Mouse (Mus musculus) limb, embryonic 12.5 days (tissue): ENCODE results near the gene Ciao1. TPM values are rescaled to one million over a fixed set of nuclear protein-coding genes. Genes with fewer than 3 reads are reported as not detected.

Experiments
- ATAC-seq: fragments of 200-750 bp; cut with Nextera tagmentation; 2 replicates; pipeline ENCODE4 v1.8.0; 2017; ENCODE audit warnings: low read depth, moderate TSS enrichment; ENCODE audit not compliant: insufficient number of reproducible peaks, insufficient read depth, low FRiP score, low TSS enrichment
- H3K27ac ChIP-seq: fragments of 300-500 bp; sonication (generic); 2 replicates; pipeline ENCODE4 v1.5.1; 2016; ENCODE audit warnings: mild to moderate bottlenecking, moderate library complexity
- H3K27me3 ChIP-seq: fragments of 300-500 bp; sonication (generic); 2 replicates; pipeline ENCODE4 v1.6.1; 2016; ENCODE audit warnings: mild to moderate bottlenecking, moderate library complexity
- H3K36me3 ChIP-seq: fragments of 300-500 bp; sonication (generic); 2 replicates; pipeline ENCODE4 v1.6.1; 2016; ENCODE audit warnings: mild to moderate bottlenecking, moderate library complexity
- H3K4me1 ChIP-seq: fragments of 300-500 bp; sonication (generic); replicated peaks from 2 replicates; pipeline ENCODE4 v1.6.1; 2016
- H3K4me2 ChIP-seq: fragments of 300-500 bp; sonication (generic); 2 replicates; pipeline ENCODE4 v1.6.1; 2016; ENCODE audit warnings: mild to moderate bottlenecking, moderate library complexity
- H3K4me3 ChIP-seq: fragments of 300-500 bp; sonication (generic); replicated peaks from 2 replicates; pipeline ENCODE4 v1.5.1; 2016; ENCODE audit warnings: mild to moderate bottlenecking
- H3K9ac ChIP-seq: fragments of 300-500 bp; sonication (generic); replicated peaks from 2 replicates; pipeline ENCODE4 v1.6.1; 2016; ENCODE audit warnings: mild to moderate bottlenecking, moderate library complexity
- H3K9me3 ChIP-seq: fragments of 300-500 bp; sonication (generic); 2 replicates; pipeline ENCODE4 v1.6.1; 2016; ENCODE audit warnings: mild to moderate bottlenecking, moderate library complexity
- WGBS: fragments of 180-500 bp; shearing (Covaris S2); methylation state at CpG from one replicate; pipeline ENCODE4 v1.1.7; 2016; 5-methylcytosine and 5-hydroxymethylcytosine counted together
- polyA plus RNA-seq: library from polyadenylated mRNA; unstranded; fragments of >200 nt; fragmentation: Nextera tagmentation; extraction: Ambion mirVana; gene quantifications from 2 replicates; pipeline ENCODE4 v1.2.1, GENCODE M21; 2016

The Ciao1 gene
- polyA plus RNA-seq, 1 experiment from 2014 or later = 65.1 TPM

DNA sequence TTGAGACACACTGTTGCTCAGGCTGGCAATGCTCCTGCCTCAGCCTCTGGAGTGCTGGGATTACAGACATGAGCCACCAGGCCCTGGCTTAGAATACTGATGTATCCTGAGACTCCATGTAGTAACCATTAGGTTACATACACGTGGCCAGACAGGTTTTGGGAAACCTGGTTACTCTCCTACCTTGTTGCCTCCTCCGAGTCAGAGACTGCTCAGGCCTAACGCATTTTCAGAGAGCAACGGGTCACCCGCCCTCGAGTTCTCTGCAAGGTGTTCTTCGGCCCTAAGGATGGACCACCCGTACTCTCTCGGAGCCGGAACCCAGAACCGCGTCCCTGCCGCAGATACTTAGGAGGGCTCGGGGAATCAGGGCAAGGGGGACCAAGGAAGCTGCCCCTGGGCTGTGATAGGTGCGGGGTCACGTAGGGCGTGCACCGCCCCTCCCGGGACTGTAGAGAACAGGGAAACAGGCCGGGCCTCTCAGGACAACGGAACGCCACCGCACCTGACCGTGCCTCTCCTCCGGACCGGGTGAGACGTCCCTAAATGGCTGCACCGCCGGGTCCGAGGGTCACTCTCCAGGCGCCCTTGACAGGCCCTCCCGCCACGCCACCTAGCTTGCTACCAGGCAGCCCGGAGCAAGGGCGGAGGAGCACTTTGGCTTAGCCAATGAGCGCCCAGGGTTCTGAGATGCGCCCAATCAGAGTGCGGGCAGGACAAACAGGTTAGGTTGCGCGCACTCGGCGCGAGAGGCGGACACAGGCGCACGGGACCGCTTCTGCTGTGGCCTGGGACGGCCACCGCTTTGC lies 22.1 kb upstream of the Ciao1 start, which contains the start of gene Stard7:
Gene Stard7 (plus strand): TSS at position 728 of the 809 bp plus-strand sequence.
- under 1% methylated on average over 49 of the region's 49 CpGs for WGBS

DNA sequence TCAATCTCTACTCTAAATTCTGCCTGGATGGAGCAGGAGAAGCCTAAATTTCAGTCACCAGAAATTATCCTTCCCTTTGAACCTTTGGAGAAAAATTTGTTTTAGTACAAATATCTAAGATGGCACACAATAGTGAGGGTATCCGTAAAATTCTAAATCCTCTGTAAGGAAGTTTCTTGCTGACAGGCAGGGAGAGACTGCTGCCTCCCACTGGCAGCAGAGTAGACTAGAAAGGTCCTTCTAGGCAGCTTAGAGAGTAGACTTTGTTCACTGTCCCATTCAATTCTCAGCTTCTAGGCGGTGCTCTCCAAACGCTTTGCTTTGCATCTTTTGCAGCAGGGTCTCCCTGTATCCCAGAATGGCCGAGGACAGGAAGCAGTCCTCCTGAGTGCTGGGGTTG lies 20.2 kb upstream of the Ciao1 start:
- H3K9me3 ChIP-seq = no peaks in the 10 kb centered on the region
- no peak overlapping the region for H3K27ac ChIP-seq
- H3K4me3 ChIP-seq = no peak overlapping the region
- peaks cover 5% of the 10 kb centered on the region; the same call in 1 of the 2 replicates for H3K36me3 ChIP-seq
- peaks cover 7% of the 10 kb centered on the region for H3K4me1 ChIP-seq
- no peak for ATAC-seq
- no peak overlapping the region for H3K4me2 ChIP-seq
- H3K27me3 ChIP-seq = no peaks in the 10 kb centered on the region
- WGBS = 53% methylated on average over 4 of the region's 4 CpGs
- no peak overlapping the region for H3K9ac ChIP-seq

More for the DNA sequence above, 22.1 kb upstream of the Ciao1 start, which contains the start of gene Stard7:
- Histone ChIP-seq H3K4me1 (peaks cover 7% of the 10 kb centered on the region), H3K9me3 (no peaks in the 10 kb centered on the region), H3K9ac (peak within 1 kb of the TSS; percentile 93), H3K4me2 (peak within 1 kb of the TSS; percentile 82), H3K27me3 (no peaks in the 10 kb centered on the region), H3K36me3 (peaks cover 6% of the 10 kb centered on the region; the same call in 1 of the 2 replicates), H3K27ac (peak within 1 kb of the TSS; percentile 95), H3K4me3 (peak within 1 kb of the TSS; percentile 97)
- ATAC-seq = peak; percentile 98

DNA sequence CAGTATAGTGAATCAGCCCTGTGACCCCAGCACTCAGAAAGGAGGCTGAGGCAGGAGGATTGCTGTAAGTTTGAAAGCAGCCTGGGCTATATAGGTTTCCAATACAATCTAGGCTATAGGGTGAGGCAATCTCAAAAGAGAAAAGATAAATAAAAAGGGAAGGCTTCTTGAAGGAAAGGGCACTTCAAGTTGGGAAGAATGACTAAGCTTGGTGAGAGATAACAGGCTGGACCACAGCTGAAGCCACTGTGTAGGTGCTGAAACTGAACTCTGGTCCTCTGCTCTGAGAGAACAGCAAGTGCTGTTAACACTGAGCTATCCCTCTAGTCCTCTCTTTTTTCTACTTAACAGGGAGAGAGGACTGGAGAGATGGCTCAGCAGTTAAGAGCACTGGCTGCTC lies 14.9 kb upstream of the Ciao1 start:
- H3K4me1 ChIP-seq = no peaks in the 10 kb centered on the region
- H3K9me3 ChIP-seq = no peaks in the 10 kb centered on the region
- peaks cover 29% of the 10 kb centered on the region for H3K36me3 ChIP-seq
- no peak overlapping the region for H3K9ac ChIP-seq
- ATAC-seq = no peak
- no peaks in the 10 kb centered on the region for H3K27me3 ChIP-seq
- H3K27ac ChIP-seq = no peak overlapping the region
- H3K4me2 ChIP-seq = no peak overlapping the region
- no peak overlapping the region for H3K4me3 ChIP-seq

DNA sequence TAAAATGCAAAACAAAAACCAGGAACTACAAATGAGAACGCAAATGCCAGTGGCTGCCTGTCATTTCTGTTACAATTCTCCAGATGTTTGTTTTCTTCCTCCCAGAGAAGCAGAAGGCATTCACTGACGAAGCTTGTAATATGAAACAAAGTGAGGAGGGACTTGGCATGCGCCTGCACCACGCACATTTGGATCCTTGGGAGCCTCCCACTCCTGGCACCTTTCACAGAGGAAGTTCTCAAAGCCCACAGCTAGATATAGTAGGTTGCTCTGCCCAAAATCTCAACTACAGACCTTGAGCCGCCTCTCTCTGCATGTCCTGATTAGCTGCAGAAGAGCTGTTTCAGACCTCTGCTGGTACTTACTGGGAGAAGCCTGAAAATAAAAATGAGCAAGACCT lies 11.7 kb upstream of the Ciao1 start:
- no peaks in the 10 kb centered on the region for H3K9me3 ChIP-seq
- H3K36me3 ChIP-seq = peaks cover 48% of the 10 kb centered on the region
- no peaks in the 10 kb centered on the region for H3K27me3 ChIP-seq
- no peak overlapping the region for H3K9ac ChIP-seq
- no peak overlapping the region for H3K4me2 ChIP-seq
- H3K4me1 ChIP-seq = no peaks in the 10 kb centered on the region
- WGBS = 90% methylated on average over 5 of the region's 5 CpGs
- H3K27ac ChIP-seq = no peak overlapping the region
- no peak for ATAC-seq
- no peak overlapping the region for H3K4me3 ChIP-seq

DNA sequence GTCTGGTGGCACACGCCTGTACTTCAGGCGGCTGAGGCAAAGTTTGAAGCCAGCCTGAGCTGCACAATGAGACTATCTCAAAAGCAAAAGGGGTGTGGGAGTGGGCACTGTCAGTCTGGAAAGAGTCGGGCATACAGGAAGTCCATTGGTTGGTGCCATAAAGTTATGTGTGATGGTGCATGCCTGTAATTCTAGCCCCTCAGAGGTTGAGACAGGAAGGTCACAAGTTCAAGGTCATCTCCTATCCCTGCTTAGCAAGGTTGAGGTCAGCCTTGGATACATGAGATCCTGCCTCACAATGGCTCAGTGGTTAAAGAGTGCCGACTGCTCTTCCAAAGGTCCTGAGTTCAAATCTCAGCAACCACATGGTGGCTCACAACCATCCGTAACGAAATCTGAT lies 7.7 kb upstream of the Ciao1 start:
- Histone ChIP-seq H3K4me2 (no peak overlapping the region), H3K27me3 (no peaks in the 10 kb centered on the region), H3K4me1 (no peaks in the 10 kb centered on the region), H3K4me3 (no peak overlapping the region), H3K9me3 (no peaks in the 10 kb centered on the region), H3K36me3 (peaks cover 56% of the 10 kb centered on the region), H3K27ac (no peak overlapping the region), H3K9ac (no peak overlapping the region)
- no peak for ATAC-seq
- WGBS = 80% methylated on average over 6 of the region's 6 CpGs

DNA sequence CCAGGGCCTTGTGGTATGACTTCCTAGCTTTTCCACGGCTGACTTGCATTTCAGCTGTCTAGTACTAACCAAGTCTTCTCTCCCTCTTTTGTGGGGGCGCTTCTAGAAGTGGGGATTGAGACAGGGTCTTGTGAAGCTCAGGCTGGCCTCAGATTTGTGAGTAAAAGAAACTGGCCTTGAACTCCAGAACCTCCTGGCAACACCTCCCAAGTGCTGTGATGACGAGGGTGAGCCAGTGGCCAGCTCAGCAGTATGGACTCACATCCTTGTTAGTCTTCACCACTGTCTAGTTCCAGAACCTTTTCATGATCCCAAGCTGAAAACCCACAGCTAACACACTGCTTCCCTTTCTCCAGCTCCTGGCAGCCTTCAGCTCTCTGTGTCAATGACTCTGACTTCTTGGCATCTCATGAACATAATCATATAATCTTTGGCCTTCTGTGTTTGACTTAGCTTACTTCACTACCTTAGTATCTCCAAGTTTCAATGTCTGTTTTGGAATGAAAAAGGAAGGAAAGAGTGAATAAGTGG lies 7.1 kb upstream of the Ciao1 start:
- WGBS = 84% methylated on average over 3 of the region's 3 CpGs
- no peaks in the 10 kb centered on the region for H3K4me1 ChIP-seq
- H3K36me3 ChIP-seq = peaks cover 53% of the 10 kb centered on the region
- ATAC-seq = no peak
- no peaks in the 10 kb centered on the region for H3K27me3 ChIP-seq
- no peak overlapping the region for H3K4me3 ChIP-seq
- H3K4me2 ChIP-seq = no peak overlapping the region
- no peak overlapping the region for H3K27ac ChIP-seq
- no peaks in the 10 kb centered on the region for H3K9me3 ChIP-seq
- H3K9ac ChIP-seq = no peak overlapping the region

DNA sequence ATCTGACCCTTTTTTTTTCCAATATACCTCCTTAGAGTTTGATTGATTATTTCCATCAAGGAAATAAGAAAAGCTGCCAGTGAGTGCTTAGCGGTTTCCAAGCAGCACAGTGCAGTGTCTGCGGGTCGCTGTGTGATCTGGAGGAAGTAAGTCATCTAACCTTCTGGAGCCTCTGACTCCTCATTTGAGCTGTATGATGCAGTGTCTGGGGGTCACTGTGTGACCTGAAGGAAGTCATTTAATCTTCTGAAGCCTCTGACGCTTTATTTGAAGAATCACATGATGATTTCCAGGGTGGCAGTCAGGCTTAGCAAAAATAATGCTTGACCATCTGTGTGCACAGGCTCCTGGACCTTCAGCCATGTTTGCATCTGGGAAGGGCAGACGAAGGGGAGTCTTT lies 5.2 kb upstream of the Ciao1 start:
- Histone ChIP-seq H3K36me3 (peaks cover 34% of the 10 kb centered on the region), H3K4me1 (peaks cover 13% of the 10 kb centered on the region), H3K27me3 (no peaks in the 10 kb centered on the region), H3K4me2 (no peak overlapping the region), H3K4me3 (no peak overlapping the region), H3K9me3 (no peaks in the 10 kb centered on the region), H3K9ac (no peak overlapping the region), H3K27ac (no peak overlapping the region)
- 74% methylated on average over 5 of the region's 5 CpGs for WGBS
- no peak for ATAC-seq

DNA sequence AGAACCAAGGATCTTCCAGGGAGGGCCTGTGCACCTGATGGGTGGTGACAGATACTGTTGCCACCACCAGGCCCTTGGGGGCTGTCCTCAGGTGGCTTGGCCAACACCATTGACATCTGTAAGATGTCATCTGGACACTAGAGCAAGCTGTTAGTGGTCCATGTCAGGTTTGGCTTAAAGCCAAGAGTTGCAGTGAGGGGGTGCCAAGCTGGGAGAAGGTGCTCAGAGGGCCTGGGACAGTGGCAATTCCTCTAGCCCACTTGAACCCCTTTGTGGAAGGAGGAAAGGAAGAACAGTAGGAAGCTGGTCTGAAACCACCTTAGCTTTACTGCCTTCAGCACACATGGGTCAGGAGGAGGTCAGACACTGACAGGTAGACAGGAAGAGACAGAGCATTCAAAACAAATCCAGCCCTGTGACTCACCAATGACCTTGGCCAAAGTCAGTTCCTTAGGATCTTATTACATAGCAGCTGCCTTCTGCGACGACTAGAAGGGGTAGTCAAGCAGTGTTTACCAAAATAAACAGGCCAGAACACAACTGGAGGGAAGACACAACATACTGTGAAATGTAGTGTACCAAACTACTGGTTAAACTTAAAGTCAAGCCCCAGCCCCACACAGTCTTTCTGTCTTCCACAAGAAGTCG lies 4.4 kb upstream of the Ciao1 start:
- Histone ChIP-seq H3K27me3 (no peaks in the 10 kb centered on the region), H3K4me2 (no peak overlapping the region), H3K9ac (no peak overlapping the region), H3K9me3 (no peaks in the 10 kb centered on the region), H3K4me1 (peaks cover 14% of the 10 kb centered on the region), H3K4me3 (no peak overlapping the region), H3K27ac (no peak overlapping the region), H3K36me3 (peaks cover 26% of the 10 kb centered on the region)
- no peak for ATAC-seq
- 79% methylated on average over 3 of the region's 3 CpGs for WGBS

DNA sequence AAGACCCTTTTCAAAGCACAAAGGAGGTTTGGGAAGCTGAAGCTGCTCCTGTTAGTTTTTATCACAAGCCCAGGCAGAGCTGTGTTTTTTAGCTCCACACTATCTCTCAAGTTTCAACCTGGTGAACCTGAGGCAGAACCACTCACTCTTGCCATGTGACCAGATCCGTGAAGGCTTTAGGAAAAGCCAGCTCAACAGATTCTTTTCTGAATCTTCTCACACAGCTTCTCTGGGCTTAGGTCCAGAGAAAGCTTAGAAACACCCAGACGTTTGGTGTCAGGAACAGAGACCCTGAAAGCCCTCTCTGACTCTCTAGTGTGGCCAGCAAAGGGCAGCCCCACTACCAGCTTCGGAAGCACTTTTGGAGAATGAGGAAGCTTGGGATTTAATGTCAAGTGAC lies 3.8 kb upstream of the Ciao1 start:
- peaks cover 19% of the 10 kb centered on the region for H3K4me1 ChIP-seq
- peaks cover 21% of the 10 kb centered on the region for H3K36me3 ChIP-seq
- no peak overlapping the region for H3K4me3 ChIP-seq
- no peak overlapping the region for H3K9ac ChIP-seq
- WGBS = 88% methylated on average over 3 of the region's 3 CpGs
- H3K4me2 ChIP-seq = no peak overlapping the region
- no peak overlapping the region for H3K27ac ChIP-seq
- H3K27me3 ChIP-seq = no peaks in the 10 kb centered on the region
- ATAC-seq = no peak
- no peaks in the 10 kb centered on the region for H3K9me3 ChIP-seq

DNA sequence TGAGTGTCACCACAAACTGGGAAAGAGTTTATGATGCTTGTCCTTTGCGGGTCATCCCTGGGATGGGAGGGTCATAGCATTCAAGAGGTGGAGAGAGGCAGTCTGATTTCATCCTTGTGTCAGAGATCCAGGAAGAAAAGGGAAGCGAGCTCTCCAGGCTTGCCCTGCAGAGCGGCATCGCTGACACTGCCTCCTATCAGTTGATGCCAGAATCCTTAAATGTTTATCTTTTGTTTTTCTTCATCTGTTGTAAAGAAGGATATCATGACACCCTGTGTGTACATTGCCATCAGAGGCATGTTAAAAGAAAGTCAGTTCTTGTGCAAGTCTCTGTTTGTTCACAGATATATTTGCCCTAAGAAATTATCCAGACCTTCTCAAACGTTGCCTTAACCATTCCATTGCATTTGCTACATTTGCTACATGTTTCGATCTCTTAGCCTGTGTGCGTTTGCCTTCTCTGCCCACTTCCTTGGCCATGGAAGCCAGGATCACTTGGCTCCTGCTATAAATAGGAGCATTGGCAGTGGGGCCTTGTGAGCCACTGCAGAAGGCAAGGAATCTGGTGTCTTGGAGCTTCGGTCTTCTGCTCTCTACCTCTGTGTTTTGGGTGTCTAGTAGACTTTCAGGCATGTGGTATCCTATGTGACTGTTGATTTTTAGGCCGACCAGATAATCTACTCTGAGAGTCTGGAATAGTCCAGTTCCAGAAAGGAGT lies 2.8 kb upstream of the Ciao1 start:
- H3K4me2 ChIP-seq = no peak overlapping the region
- H3K27ac ChIP-seq = no peak overlapping the region
- no peak for ATAC-seq
- WGBS = 91% methylated on average over 9 of the region's 9 CpGs
- no peaks in the 10 kb centered on the region for H3K27me3 ChIP-seq
- no peak overlapping the region for H3K4me3 ChIP-seq
- H3K4me1 ChIP-seq = peaks cover 21% of the 10 kb centered on the region
- H3K9ac ChIP-seq = no peak overlapping the region
- no peaks in the 10 kb centered on the region for H3K9me3 ChIP-seq
- peaks cover 23% of the 10 kb centered on the region for H3K36me3 ChIP-seq
